Mouse (Mus musculus) hindbrain, embryonic 11.5 days (tissue): ENCODE data around the gene Eral1. TPM values are rescaled to one million over a fixed set of nuclear protein-coding genes. Genes with fewer than 3 reads are reported as not detected.
"Not testable (repeated sequence)": the region's sequence is repeated elsewhere in the genome, so short reads cannot be mapped to it uniquely, and the experiment has no call there.

Experiments used
- ATAC-seq: fragments of 200-750 bp; cut with Nextera tagmentation; 2 replicates; pipeline ENCODE4 v1.8.0; 2017; ENCODE audit warnings: mild to moderate bottlenecking, moderate TSS enrichment, moderate library complexity; ENCODE audit not compliant: low FRiP score
- DNase-seq: peaks from one replicate; pipeline ENCODE4 v3.0.0-alpha.2; 2015; ENCODE audit warnings: low spot score
- H3K27ac ChIP-seq: fragments of 300-500 bp; sonication (generic); 2 replicates; pipeline ENCODE4 v1.5.1; 2014; ENCODE audit warnings: mild to moderate bottlenecking, low read depth, low read length
- H3K27me3 ChIP-seq: fragments of 300-500 bp; sonication (generic); 2 replicates; pipeline ENCODE4 v1.6.1; 2014; ENCODE audit warnings: mild to moderate bottlenecking, low read length, moderate library complexity, mixed read lengths; ENCODE audit not compliant: control insufficient read depth, insufficient read depth
- H3K36me3 ChIP-seq: fragments of 300-500 bp; sonication (generic); 2 replicates; pipeline ENCODE4 v1.6.1; 2014; ENCODE audit warnings: mild to moderate bottlenecking, low read length, moderate library complexity, mixed read lengths; ENCODE audit not compliant: control insufficient read depth, insufficient read depth
- H3K4me1 ChIP-seq: fragments of 300-500 bp; sonication (generic); replicated peaks from 2 replicates; pipeline ENCODE4 v1.6.1; 2014; ENCODE audit warnings: low read length, mixed read lengths; ENCODE audit not compliant: control insufficient read depth, insufficient read depth
- H3K4me2 ChIP-seq: fragments of 300-500 bp; sonication (generic); replicated peaks from 2 replicates; pipeline ENCODE4 v1.6.1; 2014; ENCODE audit warnings: mild to moderate bottlenecking, low read depth, low read length
- H3K4me3 ChIP-seq: fragments of 300-500 bp; sonication (generic); 2 replicates; pipeline ENCODE4 v1.5.1; 2014; ENCODE audit warnings: low read depth, low read length
- H3K9ac ChIP-seq: fragments of 300-500 bp; sonication (generic); 2 replicates; pipeline ENCODE4 v1.6.1; 2014; ENCODE audit warnings: low read depth, low read length
- H3K9me3 ChIP-seq: fragments of 300-500 bp; sonication (generic); 2 replicates; pipeline ENCODE4 v1.6.1; 2016; ENCODE audit warnings: low read length; ENCODE audit not compliant: control insufficient read depth
- WGBS: fragments of 180-500 bp; shearing (Covaris S2); extraction: QIAGEN DNeasy Blood & Tissue Kit; methylation state at CpG from one replicate; pipeline ENCODE4 v1.1.7; 2014; 5-methylcytosine and 5-hydroxymethylcytosine counted together
- polyA plus RNA-seq: library from polyadenylated mRNA; unstranded; fragments of >200 nt; fragmentation: Nextera tagmentation; extraction: Ambion mirVana; gene quantifications from 2 replicates; pipeline ENCODE4 v1.2.1, GENCODE M21; 2014

Eral1 gene
- polyA plus RNA-seq, 1 experiment from 2014 or later = 31.9 TPM

GRCm38 (mm10) chr11:78059833-78060757, 20.1 kb downstream of the Eral1 start:
- ATAC-seq (no peak), DNase-seq (peak; percentile 62)
- Histone ChIP-seq H3K27ac (no peak overlapping the region), H3K36me3 (peaks cover 4% of the 10 kb centered on the region; the same call in 1 of the 2 replicates), H3K27me3 (no peaks in the 10 kb centered on the region), H3K9ac (no peak overlapping the region), H3K4me3 (no peak overlapping the region), H3K4me2 (no peak overlapping the region), H3K9me3 (no peaks in the 10 kb centered on the region), H3K4me1 (no peaks in the 10 kb centered on the region)
- WGBS = 61% methylated on average over 9 of the region's 9 CpGs

GRCm38 (mm10) chr11:78056946-78057345, 23.2 kb downstream of the Eral1 start:
- Histone ChIP-seq H3K4me2 (no peak overlapping the region), H3K9me3 (no peaks in the 10 kb centered on the region), H3K4me3 (no peak overlapping the region), H3K36me3 (peaks cover 4% of the 10 kb centered on the region; the same call in 1 of the 2 replicates), H3K27me3 (no peaks in the 10 kb centered on the region), H3K9ac (no peak overlapping the region), H3K4me1 (no peaks in the 10 kb centered on the region), H3K27ac (no peak overlapping the region)
- DNase-seq (no peak), ATAC-seq (no peak)
- WGBS = 80% methylated on average over 8 of the region's 8 CpGs

- 92% methylated on average over 8 of the region's 8 CpGs for WGBS
- DNase-seq = no peak
- Histone ChIP-seq H3K27ac (no peak overlapping the region), H3K4me3 (no peak overlapping the region), H3K4me1 (no peaks in the 10 kb centered on the region), H3K36me3 (peaks cover 3% of the 10 kb centered on the region; the same call in 1 of the 2 replicates), H3K9ac (no peak overlapping the region), H3K27me3 (no peaks in the 10 kb centered on the region), H3K9me3 (no peaks in the 10 kb centered on the region), H3K4me2 (no peak overlapping the region)
- ATAC-seq = no peak
These were observed 27.1 kb downstream of the Eral1 start for GRCm38 (mm10) chr11:78053078-78053477.

- H3K9me3 ChIP-seq, H3K4me1 ChIP-seq, H3K4me2 ChIP-seq, H3K36me3 ChIP-seq, DNase-seq, H3K27ac ChIP-seq, H3K9ac ChIP-seq, ATAC-seq, H3K4me3 ChIP-seq, H3K27me3 ChIP-seq: not testable (repeated sequence)
- WGBS = 95% methylated on average over 2 of the region's 4 CpGs
These were observed 31.5 kb downstream of the Eral1 start for GRCm38 (mm10) chr11:78048637-78049036.

- Histone ChIP-seq H3K36me3 (no peaks in the 10 kb centered on the region), H3K27me3 (no peaks in the 10 kb centered on the region), H3K4me3 (no peak overlapping the region), H3K27ac (no peak overlapping the region), H3K9me3 (no peaks in the 10 kb centered on the region), H3K4me1 (0 out of 2 replicates have a peak, but pooled peaks cover 2% of the 10 kb centered on the region), H3K9ac (no peak overlapping the region), H3K4me2 (no peak overlapping the region)
- ATAC-seq (no peak), DNase-seq (no peak)
- WGBS = 86% methylated on average over 5 of the region's 5 CpGs
These were observed 35.4 kb downstream of the Eral1 start for GRCm38 (mm10) chr11:78044758-78045251.

- not testable (repeated sequence) for H3K4me3 ChIP-seq, H3K27ac ChIP-seq, DNase-seq, H3K9ac ChIP-seq, H3K4me1 ChIP-seq, ATAC-seq, H3K9me3 ChIP-seq, H3K36me3 ChIP-seq, H3K27me3 ChIP-seq, H3K4me2 ChIP-seq
- WGBS = 96% methylated on average over 4 of the region's 4 CpGs
These were observed 37.8 kb downstream of the Eral1 start for GRCm38 (mm10) chr11:78042290-78042870.

- Histone ChIP-seq H3K4me3 (no peak overlapping the region), H3K36me3 (no peaks in the 10 kb centered on the region), H3K27ac (no peak overlapping the region), H3K27me3 (no peaks in the 10 kb centered on the region), H3K9me3 (no peaks in the 10 kb centered on the region), H3K9ac (no peak overlapping the region), H3K4me1 (peaks cover 8% of the 10 kb centered on the region), H3K4me2 (no peak overlapping the region)
- ATAC-seq = no peak
- no peak for DNase-seq
- WGBS = 73% methylated on average over 2 of the region's 2 CpGs
These were observed 39.3 kb downstream of the Eral1 start for GRCm38 (mm10) chr11:78040878-78041277.

GRCm38 (mm10) chr11:78037831-78038752, 42.1 kb downstream of the Eral1 start, which contains the start of gene Flot2:
Flot2 (plus strand) TSS chr11:78037931.
- 3% methylated on average over 52 of the region's 55 CpGs for WGBS
- no peaks in the 10 kb centered on the region for H3K9me3 ChIP-seq
- H3K27me3 ChIP-seq = no peaks in the 10 kb centered on the region
- H3K27ac ChIP-seq = peak within 1 kb of the TSS; percentile 24; the same call in 1 of the 2 replicates
- peak within 1 kb of the TSS; percentile 83 for H3K4me3 ChIP-seq
- no peaks in the 10 kb centered on the region for H3K36me3 ChIP-seq
- ATAC-seq (peak; percentile 85), DNase-seq (peak; percentile 88)
- H3K4me2 ChIP-seq = peak within 1 kb of the TSS; percentile 84
- peaks cover 6% of the 10 kb centered on the region for H3K4me1 ChIP-seq
- peak within 1 kb of the TSS; percentile 91 for H3K9ac ChIP-seq
